Mouse (Mus musculus) myocyte (in vitro differentiated cells): ENCODE results near the gene Dpy19l1.

Source experiments
- CEBPB ChIP-seq: IDR thresholded peaks from 2 replicates; pipeline ENCODE4 v1.6.1; 2011; ENCODE audit warnings: mild to moderate bottlenecking, moderate library complexity; ENCODE audit not compliant: poor library complexity, insufficient read depth, severe bottlenecking
- E2F4 ChIP-seq: IDR thresholded peaks from one replicate; pipeline ENCODE4 v1.6.1; 2011; ENCODE audit warnings: mild to moderate bottlenecking, control low read depth, moderate library complexity; ENCODE audit not compliant: insufficient read depth
- POLR2A ChIP-seq: IDR thresholded peaks from one replicate; pipeline ENCODE4 v1.6.1; 2011; ENCODE audit warnings: low read depth, mild to moderate bottlenecking, control low read depth, moderate library complexity; ENCODE audit not compliant: insufficient read length
- POLR2AphosphoS2 ChIP-seq: IDR thresholded peaks from one replicate; pipeline ENCODE4 v1.6.1; 2011; ENCODE audit warnings: low read depth, control low read depth; ENCODE audit not compliant: insufficient read length
- TCF12 ChIP-seq: IDR thresholded peaks from one replicate; pipeline ENCODE4 v1.6.1; 2011; ENCODE audit warnings: mild to moderate bottlenecking, control low read depth; ENCODE audit not compliant: poor library complexity, insufficient read depth, severe bottlenecking
- USF1 ChIP-seq: IDR thresholded peaks from one replicate; pipeline ENCODE4 v1.6.1; 2011; ENCODE audit warnings: low read depth, mild to moderate bottlenecking, control low read depth, moderate library complexity

- TF ChIP-seq POLR2A (no peak), TCF12 (no peak), USF1 (no peak), E2F4 (no peak), POLR2AphosphoS2 (no peak), CEBPB (no peak)
Measured at GRCm38 (mm10) chr9:24470166-24470565, 32.8 kb downstream of the Dpy19l1 start.
